Mouse (Mus musculus) erythroblast, adult 5-6 weeks (primary cell): ENCODE measurements around the gene Dcdc2b. TPM values are rescaled to one million over a fixed set of nuclear protein-coding genes. Genes with fewer than 3 reads are reported as not detected.

Source experiments
- ATAC-seq: replicated peaks from 2 replicates; pipeline ENCODE4 v1.8.0; 2016; ENCODE audit warnings: moderate number of reproducible peaks, mild to moderate bottlenecking, moderate TSS enrichment, inconsistent platforms; ENCODE audit not compliant: poor library complexity, low FRiP score, severe bottlenecking
- total RNA-seq, 2 experiments: library from RNA; stranded (forward) in 1 of 2; stranded (reverse) in 1 of 2; fragments of 150-400 nt in 1 of 2; fragments of 200-764, 138-1000 nt in 1 of 2; gene quantifications; 2 replicates each; pipeline versions ENCODE4 v1.2.3 to v1.2.4; 2015 to 2017; ENCODE audit warnings: low replicate concordance in 2 of 2

Gene Dcdc2b
- total RNA-seq (2015; ENCODE audit: low replicate concordance) (not detected in 2 replicates), total RNA-seq (2017; ENCODE audit: low replicate concordance) (not detected in 2 replicates)

GRCm38 (mm10) chr4:129614093-129614492, at the start of gene Dcdc2b:
TSS of gene Dcdc2b (minus strand) at chr4:129614257.
- no peak for ATAC-seq

GRCm38 (mm10) chr4:129662255-129662813, 48.3 kb upstream of the Dcdc2b start:
- ATAC-seq, result no peak

GRCm38 (mm10) chr4:129661584-129661983, 47.5 kb upstream of the Dcdc2b start:
- ATAC-seq, result no peak

GRCm38 (mm10) chr4:129654770-129655169, 40.7 kb upstream of the Dcdc2b start:
- ATAC-seq, result no peak

GRCm38 (mm10) chr4:129650359-129650758, 36.3 kb upstream of the Dcdc2b start:
- no peak for ATAC-seq

- no peak for ATAC-seq
These were observed 34.6 kb upstream of the Dcdc2b start for GRCm38 (mm10) chr4:129648656-129649055.

GRCm38 (mm10) chr4:129645204-129645603, 31.1 kb upstream of the Dcdc2b start:
- no peak for ATAC-seq

- no peak for ATAC-seq
These were observed 27.7 kb upstream of the Dcdc2b start for GRCm38 (mm10) chr4:129641756-129642155.

GRCm38 (mm10) chr4:129640638-129641467, 26.8 kb upstream of the Dcdc2b start, which contains the start of gene Txlna:
TSS of gene Txlna (minus strand) at chr4:129641065.
- ATAC-seq, result peak; percentile 95

GRCm38 (mm10) chr4:129640101-129640637, 26.1 kb upstream of the Dcdc2b start:
- ATAC-seq, result peak; percentile 39

GRCm38 (mm10) chr4:129639221-129639620, 25.2 kb upstream of the Dcdc2b start:
- ATAC-seq, result no peak

- ATAC-seq, result peak; percentile 63
These were observed 19.8 kb upstream of the Dcdc2b start for GRCm38 (mm10) chr4:129633852-129634251.

GRCm38 (mm10) chr4:129631867-129632266, 17.8 kb upstream of the Dcdc2b start:
- no peak for ATAC-seq

GRCm38 (mm10) chr4:129630944-129631343, 16.9 kb upstream of the Dcdc2b start:
- ATAC-seq, result no peak

GRCm38 (mm10) chr4:129626035-129626434, 12.0 kb upstream of the Dcdc2b start:
- no peak for ATAC-seq

GRCm38 (mm10) chr4:129625496-129625895, 11.4 kb upstream of the Dcdc2b start:
- ATAC-seq, result no peak

- ATAC-seq, result peak; percentile 22; the same call in 1 of the 2 replicates
These were observed 10.9 kb upstream of the Dcdc2b start for GRCm38 (mm10) chr4:129625029-129625370.

- peak; percentile 94 for ATAC-seq
These were observed 10.4 kb upstream of the Dcdc2b start for GRCm38 (mm10) chr4:129624281-129625028.

- no peak for ATAC-seq
These were observed 9.6 kb upstream of the Dcdc2b start, which contains the start of gene Ccdc28b for GRCm38 (mm10) chr4:129623681-129624091. TSS of gene Ccdc28b (minus strand) at chr4:129623947.
